Mouse (Mus musculus): Measurements from ENCODE around the gene Kcnn1.

GRCm38 (mm10) chr8:70876382-70876781 lies 13.3 kb upstream of the Kcnn1 start:
- TF ChIP-seq POLR2A (IDR thresholded peaks at IDR 0.05; ENCODE audit: insufficient read length, low read depth) (no peak), MAX (IDR thresholded peaks at IDR 0.05; ENCODE audit: low read depth) (no peak), POLR2AphosphoS2 (IDR thresholded peaks at IDR 0.05; ENCODE audit: insufficient read length, low read depth) (no peak), E2F4 (IDR thresholded peaks at IDR 0.05; ENCODE audit: insufficient read depth) (no peak), MYOG (IDR thresholded peaks at IDR 0.05; ENCODE audit: control insufficient read depth in 1 of 3, insufficient read depth in 1 of 3, insufficient read length in 2 of 3, low read depth in 2 of 3) (no peak)
